Mouse (Mus musculus) embryonic facial prominence, embryonic 14.5 days (tissue): ENCODE measurements around the gene Hinfp. TPM values are rescaled to one million over a fixed set of nuclear protein-coding genes. Genes with fewer than 3 reads are reported as not detected.
A peak's percentile ranks its signal among the peaks of the same experiment; 100 is the strongest.

Experiments
- ATAC-seq: fragments of 200-750 bp; cut with Nextera tagmentation; 2 replicates; pipeline ENCODE4 v1.8.0; 2017; ENCODE audit warnings: low read depth, moderate number of reproducible peaks, moderate TSS enrichment
- DNase-seq: peaks from one replicate; pipeline ENCODE4 v3.0.0-alpha.2; 2015; ENCODE audit warnings: low spot score
- H3K27ac ChIP-seq: fragments of 300-500 bp; sonication (generic); replicated peaks from 2 replicates; pipeline ENCODE4 v1.5.1; 2014; ENCODE audit warnings: low read depth, mild to moderate bottlenecking, low read length, moderate library complexity
- H3K27me3 ChIP-seq: fragments of 300-500 bp; sonication (generic); replicated peaks from 2 replicates; pipeline ENCODE4 v1.6.1; 2014; ENCODE audit warnings: low read length; ENCODE audit not compliant: control insufficient read depth, insufficient read depth
- H3K36me3 ChIP-seq: fragments of 300-500 bp; sonication (generic); 2 replicates; pipeline ENCODE4 v1.6.1; 2014; ENCODE audit warnings: low read length, mixed read lengths; ENCODE audit not compliant: control insufficient read depth, insufficient read depth
- H3K4me1 ChIP-seq: fragments of 300-500 bp; sonication (generic); 2 replicates; pipeline ENCODE4 v1.6.1; 2014; ENCODE audit warnings: antibody characterized with exemption, low read length; ENCODE audit not compliant: control insufficient read depth, insufficient read depth
- H3K4me2 ChIP-seq: fragments of 300-500 bp; sonication (generic); 2 replicates; pipeline ENCODE4 v1.6.1; 2014; ENCODE audit warnings: low read depth, mild to moderate bottlenecking, low read length, moderate library complexity, mixed read lengths
- H3K4me3 ChIP-seq: fragments of 300-500 bp; sonication (generic); 2 replicates; pipeline ENCODE4 v1.5.1; 2014; ENCODE audit warnings: low read depth, mild to moderate bottlenecking, low read length
- H3K9ac ChIP-seq: fragments of 300-500 bp; sonication (generic); 2 replicates; pipeline ENCODE4 v1.6.1; 2014; ENCODE audit warnings: low read depth, mild to moderate bottlenecking, low read length, moderate library complexity, mixed read lengths
- H3K9me3 ChIP-seq: fragments of 300-500 bp; sonication (generic); 2 replicates; pipeline ENCODE4 v1.6.1; 2016; ENCODE audit warnings: low read length; ENCODE audit not compliant: control insufficient read depth
- WGBS: fragments of 180-500 bp; shearing (Covaris S2); extraction: QIAGEN DNeasy Blood & Tissue Kit; methylation state at CpG from one replicate; pipeline ENCODE4 v1.1.7; 2014; 5-methylcytosine and 5-hydroxymethylcytosine counted together
- polyA plus RNA-seq: library from polyadenylated mRNA; unstranded; fragments of >200 nt; fragmentation: Nextera tagmentation; extraction: Ambion mirVana; gene quantifications from 2 replicates; pipeline ENCODE4 v1.2.1, GENCODE M21; 2014

The Hinfp gene
- 15.6 and 18.7 TPM in 2 replicates for polyA plus RNA-seq

DNA sequence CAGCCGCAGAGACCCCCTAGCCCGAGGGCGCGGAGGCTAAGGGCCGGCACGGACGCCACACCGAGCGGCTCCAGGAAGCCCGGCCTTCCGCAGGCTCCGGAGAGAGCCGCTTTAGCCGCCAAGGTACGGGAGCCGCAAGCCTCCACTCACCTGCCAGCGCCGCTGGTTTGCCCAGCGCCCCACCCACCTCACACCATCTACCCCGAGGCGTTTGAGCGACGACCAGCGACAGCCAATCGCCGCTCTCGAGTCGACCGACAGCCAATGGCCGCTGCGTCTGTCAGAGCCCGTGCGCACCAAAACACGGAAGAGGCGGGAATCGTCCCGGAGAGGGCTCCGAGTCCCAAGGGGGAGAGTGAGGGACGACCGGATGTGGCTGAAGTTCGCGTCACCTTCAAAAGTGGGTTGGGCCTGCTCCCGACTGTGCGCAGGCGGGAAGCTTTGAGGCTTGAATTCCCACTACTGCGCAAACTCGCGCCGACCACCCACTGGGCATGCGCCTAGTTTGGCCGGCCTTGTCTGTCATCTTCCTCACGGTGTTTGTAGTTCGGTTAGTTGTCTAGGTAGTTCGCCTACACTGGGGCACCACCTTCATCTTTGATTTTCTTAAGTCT is at the start of gene Hinfp:
TSS of gene Hinfp (minus strand) at position 206 of the 614 bp plus-strand sequence.
- H3K36me3 ChIP-seq, result peaks cover 24% of the 10 kb centered on the region
- peak within 1 kb of the TSS; percentile 77 for H3K4me2 ChIP-seq
- peak within 1 kb of the TSS; percentile 59 for H3K27ac ChIP-seq
- H3K27me3 ChIP-seq, result no peaks in the 10 kb centered on the region
- no peaks in the 10 kb centered on the region for H3K9me3 ChIP-seq
- ATAC-seq (peak; percentile 99), DNase-seq (peak; percentile 100)
- H3K9ac ChIP-seq, result peak within 1 kb of the TSS; percentile 79
- WGBS, result under 1% methylated on average over 35 of the region's 54 CpGs
- H3K4me1 ChIP-seq, result 0 out of 2 replicates have a peak, but pooled peaks cover 3% of the 10 kb centered on the region
- H3K4me3 ChIP-seq, result peak within 1 kb of the TSS; percentile 67

DNA sequence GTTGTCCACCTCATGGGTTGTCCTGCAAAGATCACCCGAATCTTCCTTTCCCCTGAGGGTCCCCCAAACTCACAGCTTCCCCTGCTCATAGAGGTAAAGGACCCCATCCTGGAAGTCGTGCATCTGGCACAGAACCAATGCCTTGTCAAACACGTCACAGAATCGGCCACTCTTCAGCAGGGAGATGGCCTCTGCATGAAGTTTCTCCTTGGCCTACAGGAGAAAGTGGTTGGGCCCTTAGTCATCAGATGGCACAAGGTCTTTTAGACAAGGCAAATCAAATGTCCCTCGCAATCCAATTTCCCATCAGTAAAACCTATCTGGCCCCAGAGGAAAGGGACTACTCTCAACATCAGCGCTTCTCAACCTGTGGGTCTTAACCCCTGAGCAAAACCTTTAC is 47.7 kb upstream of the Hinfp start:
- ATAC-seq, result no peak
- no peaks in the 10 kb centered on the region for H3K4me1 ChIP-seq
- no peaks in the 10 kb centered on the region for H3K27me3 ChIP-seq
- H3K36me3 ChIP-seq, result peaks cover 93% of the 10 kb centered on the region
- H3K9me3 ChIP-seq, result no peaks in the 10 kb centered on the region
- no peak for DNase-seq
- no peak overlapping the region for H3K4me3 ChIP-seq
- no peak overlapping the region for H3K9ac ChIP-seq
- 96% methylated on average over 6 of the region's 6 CpGs for WGBS
- no peak overlapping the region for H3K4me2 ChIP-seq
- H3K27ac ChIP-seq, result no peak overlapping the region

- Histone ChIP-seq H3K4me1 (no peaks in the 10 kb centered on the region), H3K4me3 (no peak overlapping the region), H3K27me3 (no peaks in the 10 kb centered on the region), H3K4me2 (no peak overlapping the region), H3K36me3 (peaks cover 97% of the 10 kb centered on the region), H3K9ac (no peak overlapping the region), H3K9me3 (no peaks in the 10 kb centered on the region), H3K27ac (no peak overlapping the region)
- WGBS, result 94% methylated on average over 9 of the region's 10 CpGs
- DNase-seq (no peak), ATAC-seq (no peak)
Observed at GRCm38 (mm10) chr9:44352337-44352736, 46.9 kb upstream of the Hinfp start.

- 91% methylated on average over 4 of the region's 4 CpGs for WGBS
- DNase-seq, result no peak
- no peaks in the 10 kb centered on the region for H3K27me3 ChIP-seq
Observed at GRCm38 (mm10) chr9:44351396-44351795, 45.9 kb upstream of the Hinfp start.

DNA sequence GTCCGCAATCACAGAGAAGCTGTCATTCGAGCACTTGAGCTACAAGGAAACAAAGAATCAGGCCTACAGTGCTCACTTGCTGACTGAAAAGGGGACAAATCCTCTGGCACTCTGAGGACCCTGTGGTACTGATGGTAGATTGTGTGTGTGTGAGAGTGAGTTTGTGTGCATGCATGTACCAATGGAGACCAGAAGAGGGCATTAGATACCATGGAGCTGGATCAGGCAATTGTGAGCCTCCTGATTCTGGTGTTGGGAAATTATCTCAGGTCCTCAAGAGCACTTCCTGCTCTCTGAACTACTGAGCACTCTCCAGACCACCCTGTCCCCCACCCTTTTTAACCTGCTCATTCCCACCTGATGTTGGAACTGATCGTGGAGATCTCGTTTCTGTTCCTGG is 43.1 kb upstream of the Hinfp start:
- Histone ChIP-seq H3K4me3 (no peak overlapping the region), H3K9ac (no peak overlapping the region), H3K27me3 (no peaks in the 10 kb centered on the region), H3K27ac (no peak overlapping the region), H3K4me1 (no peaks in the 10 kb centered on the region), H3K9me3 (no peaks in the 10 kb centered on the region), H3K36me3 (peaks cover 73% of the 10 kb centered on the region), H3K4me2 (no peak overlapping the region)
- no peak for ATAC-seq
- no peak for DNase-seq
- WGBS, result 98% methylated on average over 4 of the region's 4 CpGs

More at GRCm38 (mm10) chr9:44351396-44351795, 45.9 kb upstream of the Hinfp start:
- no peaks in the 10 kb centered on the region for H3K4me1 ChIP-seq
- no peak overlapping the region for H3K27ac ChIP-seq
- H3K4me3 ChIP-seq, result no peak overlapping the region
- no peak overlapping the region for H3K4me2 ChIP-seq
- H3K36me3 ChIP-seq, result peaks cover 97% of the 10 kb centered on the region
- no peak overlapping the region for H3K9ac ChIP-seq
- H3K9me3 ChIP-seq, result no peaks in the 10 kb centered on the region
- ATAC-seq, result no peak

DNA sequence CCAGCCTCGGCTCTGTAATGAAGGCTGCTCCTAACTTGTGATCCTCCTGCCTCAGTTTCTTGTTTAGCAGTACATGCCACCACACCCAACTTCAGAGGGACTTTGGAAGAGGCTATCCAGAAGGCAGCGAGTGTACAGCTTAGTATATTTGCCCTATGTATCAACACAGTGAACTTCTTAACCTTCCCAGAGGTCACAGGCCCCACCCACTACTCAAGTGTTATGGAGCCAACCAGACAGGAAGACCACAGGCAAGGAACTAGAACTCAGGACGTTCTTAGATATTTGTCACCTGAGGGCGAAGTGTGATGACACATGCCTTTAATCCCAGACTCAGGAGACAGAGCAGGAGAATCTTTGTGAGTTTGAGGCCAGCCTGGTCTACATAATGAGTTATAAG is 42.1 kb upstream of the Hinfp start:
- 90% methylated on average over 4 of the region's 4 CpGs for WGBS
- no peak for ATAC-seq
- peaks cover 7% of the 10 kb centered on the region for H3K4me1 ChIP-seq
- peaks cover 64% of the 10 kb centered on the region for H3K36me3 ChIP-seq
- no peak overlapping the region for H3K9ac ChIP-seq
- H3K27ac ChIP-seq, result no peak overlapping the region
- H3K4me2 ChIP-seq, result no peak overlapping the region
- H3K27me3 ChIP-seq, result no peaks in the 10 kb centered on the region
- no peak overlapping the region for H3K4me3 ChIP-seq
- no peak for DNase-seq
- no peaks in the 10 kb centered on the region for H3K9me3 ChIP-seq

DNA sequence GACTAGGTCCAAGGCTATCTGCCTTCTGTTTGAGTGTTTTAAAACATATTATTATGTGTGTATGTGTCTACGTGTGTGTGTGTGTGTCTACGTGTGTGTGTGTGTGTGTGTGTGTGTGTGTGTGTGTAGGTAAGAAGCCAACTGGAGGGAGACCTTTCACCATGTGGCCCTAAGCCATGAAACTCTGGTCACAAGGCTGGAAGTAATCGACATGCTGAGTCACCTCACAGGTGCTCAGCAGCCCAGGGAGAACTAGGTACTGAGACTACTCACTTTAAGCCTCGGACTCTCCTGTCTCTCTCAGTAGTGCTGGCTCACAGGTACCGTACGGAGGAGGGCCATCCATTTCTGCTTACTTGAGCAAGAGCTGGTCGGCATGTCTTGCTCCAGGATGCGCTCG is 41.7 kb upstream of the Hinfp start:
- ATAC-seq (no peak), DNase-seq (no peak)
- Histone ChIP-seq H3K9me3 (no peaks in the 10 kb centered on the region), H3K27me3 (no peaks in the 10 kb centered on the region), H3K4me2 (no peak overlapping the region), H3K4me3 (no peak overlapping the region), H3K36me3 (peaks cover 59% of the 10 kb centered on the region), H3K9ac (no peak overlapping the region), H3K27ac (no peak overlapping the region), H3K4me1 (peaks cover 7% of the 10 kb centered on the region)
- 92% methylated on average over 9 of the region's 9 CpGs for WGBS

DNA sequence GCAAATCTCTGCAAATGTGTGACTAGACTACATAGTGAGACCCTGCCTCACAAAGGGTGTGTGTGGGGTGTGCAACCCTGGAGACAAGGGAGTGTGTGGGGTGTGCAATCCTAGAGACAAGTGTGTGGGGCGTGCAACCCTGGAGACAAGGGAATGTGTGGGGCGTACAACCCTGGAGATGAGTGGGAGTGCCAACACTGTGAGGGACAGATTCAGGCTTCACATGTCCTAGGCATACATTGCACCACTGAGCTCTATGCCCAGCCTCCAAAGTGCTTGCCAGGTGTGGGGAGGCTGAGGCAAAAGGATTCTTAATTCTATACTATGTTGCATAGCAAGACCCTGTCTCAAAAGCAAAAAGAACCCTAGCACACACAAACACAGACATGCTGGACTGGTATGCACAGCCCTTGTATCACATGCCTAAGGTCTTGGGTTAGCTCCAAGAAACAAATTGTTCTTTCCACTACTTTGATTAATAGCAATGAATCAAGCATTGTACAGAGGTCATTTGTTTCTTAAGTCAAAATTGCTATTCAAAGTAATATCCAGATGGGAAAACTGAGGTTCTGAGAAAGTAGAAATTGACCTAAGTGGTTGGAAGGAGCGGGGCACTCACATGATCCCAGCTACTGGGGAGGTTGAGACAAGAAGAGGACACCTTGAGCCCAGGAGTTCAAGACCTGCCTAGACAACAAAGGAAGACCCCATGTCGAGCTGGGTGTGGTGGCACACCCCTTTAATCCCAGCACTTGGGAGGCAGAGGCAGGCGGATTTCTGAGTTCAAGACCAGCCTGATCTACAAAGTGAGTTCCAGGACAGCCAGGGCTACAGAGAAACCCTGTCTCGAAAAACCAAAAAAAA is 40.3 kb upstream of the Hinfp start:
- ATAC-seq (no peak), DNase-seq (no peak)
- H3K27ac ChIP-seq, result no peak overlapping the region
- H3K4me3 ChIP-seq, result no peak overlapping the region
- H3K27me3 ChIP-seq, result no peaks in the 10 kb centered on the region
- H3K36me3 ChIP-seq, result peaks cover 57% of the 10 kb centered on the region
- peaks cover 7% of the 10 kb centered on the region for H3K4me1 ChIP-seq
- no peak overlapping the region for H3K9ac ChIP-seq
- H3K9me3 ChIP-seq, result no peaks in the 10 kb centered on the region
- H3K4me2 ChIP-seq, result no peak overlapping the region
- 79% methylated on average over 6 of the region's 6 CpGs for WGBS
